Mouse (Mus musculus) heart, postnatal 0 days (tissue): ENCODE results near the gene Fam117b.

ENCODE experiments used
- CTCF ChIP-seq: IDR thresholded peaks from 2 replicates; pipeline ENCODE4 v1.5.1; 2016; ENCODE audit warnings: antibody characterized with exemption, control low read depth, low read depth
- EP300 ChIP-seq: IDR thresholded peaks from 2 replicates; pipeline ENCODE4 v1.6.1; 2016; ENCODE audit warnings: antibody characterized with exemption, low read depth

DNA sequence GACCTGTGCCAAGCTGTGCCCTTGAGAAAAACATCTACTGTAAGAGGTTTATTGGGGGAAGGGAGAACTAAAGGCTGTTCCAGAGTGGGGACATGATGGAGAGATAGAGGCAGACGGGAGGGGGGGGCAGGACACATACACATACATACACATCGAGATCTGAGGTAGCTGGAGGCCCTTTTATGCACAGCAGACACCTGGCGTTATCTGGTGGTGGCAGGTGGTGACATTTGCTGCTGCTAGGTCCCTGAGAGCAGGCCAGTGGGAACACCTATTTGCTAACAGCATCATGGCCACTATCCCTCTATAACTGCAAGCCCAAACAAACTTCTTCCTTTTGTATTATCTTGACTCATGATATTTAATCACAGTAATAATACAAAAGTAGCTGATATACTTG, 44.4 kb downstream of the Fam117b start:
- TF ChIP-seq EP300 (no peak), CTCF (no peak)
